Mouse (Mus musculus) MEL (cell line): ENCODE results near the gene Sec16b. TPM values are rescaled to one million over a fixed set of nuclear protein-coding genes. Genes with fewer than 3 reads are reported as not detected.
A peak's percentile ranks its signal among the peaks of the same experiment; 100 is the strongest.

Experiments used
- DNase-seq: peaks from one replicate; pipeline ENCODE4 v3.0.0; 2011; ENCODE audit warnings: low read depth, low spot score
- H3K27ac ChIP-seq: 2 replicates; pipeline ENCODE4 v1.5.1; 2012; ENCODE audit warnings: low read depth, mild to moderate bottlenecking, control low read depth, low read length, moderate library complexity; ENCODE audit not compliant: control insufficient read depth
- H3K27me3 ChIP-seq, 2 experiments: fragments of 150-350 bp in 1 of 2; sonication (generic) in 1 of 2; 2 replicates each; pipeline ENCODE4 v1.6.1; 2012; ENCODE audit warnings: low read length in 2 of 2, mild to moderate bottlenecking in 2 of 2, improper control_type of control experiment in 1 of 2, moderate library complexity in 1 of 2; ENCODE audit not compliant: insufficient read depth in 2 of 2, control insufficient read depth in 1 of 2
- H3K36me3 ChIP-seq, 2 experiments: 2 replicates each; pipeline ENCODE4 v1.6.1; 2012 to 2014; ENCODE audit warnings: low read length in 2 of 2, improper control_type of control experiment in 1 of 2, inconsistent platforms in 1 of 2, mild to moderate bottlenecking in 1 of 2; ENCODE audit not compliant: insufficient read depth in 2 of 2, control insufficient read depth in 1 of 2
- H3K4me1 ChIP-seq, 2 experiments: fragments of 150-350 bp in 1 of 2; sonication (generic) in 1 of 2; 2 replicates each; pipeline ENCODE4 v1.6.1; 2012; ENCODE audit warnings: low read length in 2 of 2, improper control_type of control experiment in 1 of 2, mild to moderate bottlenecking in 1 of 2; ENCODE audit not compliant: insufficient read depth in 2 of 2, control insufficient read depth in 1 of 2
- H3K4me3 ChIP-seq, 2 experiments: fragments of 150-350 bp in 1 of 2; sonication (generic) in 1 of 2; 2 replicates each; pipeline ENCODE4 v1.5.1; 2012; ENCODE audit warnings: low read depth in 2 of 2, low read length in 2 of 2, mild to moderate bottlenecking in 2 of 2, moderate library complexity in 2 of 2, control low read depth in 1 of 2, improper control_type of control experiment in 1 of 2; ENCODE audit not compliant: control insufficient read depth in 1 of 2, insufficient read depth in 1 of 2
- H3K79me2 ChIP-seq: 2 replicates; pipeline ENCODE4 v1.6.1; 2012; ENCODE audit warnings: mild to moderate bottlenecking, low read length, moderate library complexity; ENCODE audit not compliant: control insufficient read depth, poor library complexity, insufficient read depth
- H3K9ac ChIP-seq: 2 replicates; pipeline ENCODE4 v1.6.1; 2012; ENCODE audit warnings: low read depth, mild to moderate bottlenecking, control low read depth, low read length, moderate library complexity; ENCODE audit not compliant: control insufficient read depth, poor library complexity, severe bottlenecking
- H3K9me3 ChIP-seq: fragments of 150-350 bp; sonication (generic); replicated peaks from 2 replicates; pipeline ENCODE4 v1.6.1; 2012; ENCODE audit warnings: mild to moderate bottlenecking, low read length, improper control_type of control experiment, moderate library complexity; ENCODE audit not compliant: insufficient read depth
- BHLHE40 ChIP-seq: IDR thresholded peaks from 2 replicates; pipeline ENCODE4 v1.6.1; 2012; ENCODE audit warnings: low read depth, mild to moderate bottlenecking, inconsistent platforms, low read length, improper control_type of control experiment, borderline replicate concordance
- CHD1 ChIP-seq: IDR thresholded peaks from 2 replicates; pipeline ENCODE4 v1.6.1; 2012; ENCODE audit warnings: low read depth, mild to moderate bottlenecking, inconsistent platforms, low read length, improper control_type of control experiment
- CHD2 ChIP-seq: IDR thresholded peaks from 2 replicates; pipeline ENCODE4 v1.6.1; 2011; ENCODE audit warnings: low read length, improper control_type of control experiment
- CTCF ChIP-seq, 3 experiments: IDR thresholded peaks in 2 of 3; conservative IDR thresholded peaks in 1 of 3; 2 replicates each; pipeline ENCODE4 v1.5.1; 2011 to 2012; ENCODE audit warnings: low read length in 3 of 3, low read depth in 2 of 3, mild to moderate bottlenecking in 2 of 3, improper control_type of control experiment in 1 of 3, inconsistent platforms in 1 of 3, mixed read lengths in 1 of 3, moderate library complexity in 1 of 3; ENCODE audit not compliant: control insufficient read depth in 1 of 3, insufficient read depth in 1 of 3, poor library complexity in 1 of 3, severe bottlenecking in 1 of 3
- E2F4 ChIP-seq: IDR thresholded peaks from 2 replicates; pipeline ENCODE4 v1.6.1; 2011; ENCODE audit warnings: low read depth, low read length, improper control_type of control experiment, borderline replicate concordance
- ELF1 ChIP-seq: IDR thresholded peaks from 2 replicates; pipeline ENCODE4 v1.6.1; 2014; ENCODE audit warnings: low read depth, mild to moderate bottlenecking, inconsistent platforms, low read length, improper control_type of control experiment, moderate library complexity
- EP300 ChIP-seq, 2 experiments: IDR thresholded peaks; 2 replicates each; pipeline ENCODE4 v1.6.1; 2011; ENCODE audit warnings: improper control_type of control experiment in 2 of 2, low read length in 2 of 2, low read depth in 1 of 2, mild to moderate bottlenecking in 1 of 2
- ETS1 ChIP-seq: IDR thresholded peaks from 2 replicates; pipeline ENCODE4 v1.6.1; 2012; ENCODE audit warnings: low read depth, mild to moderate bottlenecking, inconsistent platforms, low read length, improper control_type of control experiment, moderate library complexity
- GABPA ChIP-seq: IDR thresholded peaks from 2 replicates; pipeline ENCODE4 v1.6.1; 2012; ENCODE audit warnings: low read depth, mild to moderate bottlenecking, inconsistent platforms, low read length, improper control_type of control experiment, moderate library complexity
- GATA1 ChIP-seq: IDR thresholded peaks from 2 replicates; pipeline ENCODE4 v1.6.1; 2011; ENCODE audit warnings: low read depth, low read length, improper control_type of control experiment
- HCFC1 ChIP-seq: IDR thresholded peaks from 2 replicates; pipeline ENCODE4 v1.6.1; 2012; ENCODE audit warnings: low read depth, mild to moderate bottlenecking, inconsistent platforms, low read length, improper control_type of control experiment, moderate library complexity
- JUND ChIP-seq: IDR thresholded peaks from 2 replicates; pipeline ENCODE4 v1.6.1; 2011; ENCODE audit warnings: low read depth, mild to moderate bottlenecking, improper control_type of control experiment, low read length
- KAT2A ChIP-seq: conservative IDR thresholded peaks from 2 replicates; pipeline ENCODE4 v1.6.1; 2012; ENCODE audit warnings: low read depth, low read length, improper control_type of control experiment, inconsistent platforms
- MAFK ChIP-seq: IDR thresholded peaks from 2 replicates; pipeline ENCODE4 v1.6.1; 2011; ENCODE audit warnings: low read depth, mild to moderate bottlenecking, low read length, improper control_type of control experiment, borderline replicate concordance
- MAX ChIP-seq: IDR thresholded peaks from 2 replicates; pipeline ENCODE4 v1.6.1; 2011; ENCODE audit warnings: low read length, improper control_type of control experiment
- MAZ ChIP-seq: IDR thresholded peaks from 2 replicates; pipeline ENCODE4 v1.6.1; 2012; ENCODE audit warnings: low read depth, mild to moderate bottlenecking, inconsistent platforms, low read length, improper control_type of control experiment
- MEF2A ChIP-seq: IDR thresholded peaks from 2 replicates; pipeline ENCODE4 v1.6.1; 2014; ENCODE audit warnings: low read depth, mild to moderate bottlenecking, inconsistent platforms, low read length, improper control_type of control experiment; ENCODE audit not compliant: poor library complexity, insufficient replicate concordance, severe bottlenecking; ENCODE audit errors: extremely low read depth
- MXI1 ChIP-seq: IDR thresholded peaks from 2 replicates; pipeline ENCODE4 v1.6.1; 2011; ENCODE audit warnings: mild to moderate bottlenecking, low read depth, low read length, improper control_type of control experiment
- MYB ChIP-seq: IDR thresholded peaks from 2 replicates; pipeline ENCODE4 v1.6.1; 2011; ENCODE audit warnings: mild to moderate bottlenecking, low read depth, low read length, improper control_type of control experiment
- MYC ChIP-seq: IDR thresholded peaks from 2 replicates; pipeline ENCODE4 v1.6.1; 2011; ENCODE audit warnings: low read depth, mild to moderate bottlenecking, low read length, improper control_type of control experiment, moderate library complexity
- NELFE ChIP-seq: IDR thresholded peaks from 2 replicates; pipeline ENCODE4 v1.6.1; 2011; ENCODE audit warnings: low read depth, low read length, improper control_type of control experiment
- NRF1 ChIP-seq: IDR thresholded peaks from 2 replicates; pipeline ENCODE4 v1.6.1; 2014; ENCODE audit warnings: low read depth, mild to moderate bottlenecking, inconsistent platforms, low read length, improper control_type of control experiment, moderate library complexity; ENCODE audit not compliant: poor library complexity, insufficient read depth, severe bottlenecking
- POLR2A ChIP-seq, 2 experiments: IDR thresholded peaks; 2 replicates each; pipeline ENCODE4 v1.6.1; 2011 to 2012; ENCODE audit warnings: low read length in 2 of 2, mild to moderate bottlenecking in 2 of 2, control low read depth in 1 of 2, improper control_type of control experiment in 1 of 2, low read depth in 1 of 2, moderate library complexity in 1 of 2; ENCODE audit not compliant: control insufficient read depth in 1 of 2, insufficient read depth in 1 of 2, poor library complexity in 1 of 2
- POLR2AphosphoS2 ChIP-seq: IDR thresholded peaks from 2 replicates; pipeline ENCODE4 v1.6.1; 2011; ENCODE audit warnings: low read length, improper control_type of control experiment
- POLR2AphosphoS5 ChIP-seq: IDR thresholded peaks from 2 replicates; pipeline ENCODE4 v1.6.1; 2012; ENCODE audit warnings: low read depth, borderline replicate concordance, mild to moderate bottlenecking, inconsistent platforms, low read length, moderate library complexity, mixed read lengths
- RAD21 ChIP-seq: IDR thresholded peaks from 2 replicates; pipeline ENCODE4 v1.6.1; 2011; ENCODE audit warnings: mild to moderate bottlenecking, low read depth, low read length, improper control_type of control experiment
- RCOR1 ChIP-seq: IDR thresholded peaks from 2 replicates; pipeline ENCODE4 v1.6.1; 2012; ENCODE audit warnings: low read depth, mild to moderate bottlenecking, inconsistent platforms, low read length, improper control_type of control experiment
- SIN3A ChIP-seq: IDR thresholded peaks from 2 replicates; pipeline ENCODE4 v1.6.1; 2012; ENCODE audit warnings: low read length, improper control_type of control experiment, inconsistent platforms
- SMC3 ChIP-seq: IDR thresholded peaks from 2 replicates; pipeline ENCODE4 v1.6.1; 2011; ENCODE audit warnings: low read depth, low read length, improper control_type of control experiment
- TAL1 ChIP-seq: IDR thresholded peaks from 2 replicates; pipeline ENCODE4 v1.6.1; 2012; ENCODE audit warnings: mild to moderate bottlenecking, inconsistent platforms, low read length, moderate library complexity, mixed read lengths
- TBP ChIP-seq: IDR thresholded peaks from 2 replicates; pipeline ENCODE4 v1.8.0; 2011; ENCODE audit warnings: low read depth, low read length, improper control_type of control experiment
- TCF12 ChIP-seq: IDR thresholded peaks from 2 replicates; pipeline ENCODE4 v1.6.1; 2014; ENCODE audit warnings: low read depth, mild to moderate bottlenecking, inconsistent platforms, low read length, improper control_type of control experiment, moderate library complexity
- USF1 ChIP-seq: IDR thresholded peaks from 2 replicates; pipeline ENCODE4 v1.6.1; 2014; ENCODE audit warnings: low read depth, mild to moderate bottlenecking, inconsistent platforms, low read length, improper control_type of control experiment, moderate library complexity
- USF2 ChIP-seq, 2 experiments: IDR thresholded peaks; 2 replicates each; pipeline ENCODE4 v1.6.1; 2011 to 2012; ENCODE audit warnings: improper control_type of control experiment in 2 of 2, low read length in 2 of 2, borderline replicate concordance in 1 of 2, inconsistent platforms in 1 of 2, low read depth in 1 of 2, mild to moderate bottlenecking in 1 of 2; ENCODE audit not compliant: insufficient read depth in 1 of 2
- ZC3H11A ChIP-seq: IDR thresholded peaks from 2 replicates; pipeline ENCODE4 v1.6.1; 2012; ENCODE audit warnings: low read depth, mild to moderate bottlenecking, inconsistent platforms, low read length, improper control_type of control experiment
- ZKSCAN1 ChIP-seq: IDR thresholded peaks from 2 replicates; pipeline ENCODE4 v1.6.1; 2012; ENCODE audit warnings: low read depth, mild to moderate bottlenecking, inconsistent platforms, low read length, improper control_type of control experiment, moderate library complexity
- ZMIZ1 ChIP-seq: IDR thresholded peaks from 2 replicates; pipeline ENCODE4 v1.6.1; 2012; ENCODE audit warnings: low read depth, mild to moderate bottlenecking, inconsistent platforms, low read length, improper control_type of control experiment, moderate library complexity
- ZNF384 ChIP-seq: IDR thresholded peaks from 2 replicates; pipeline ENCODE4 v1.6.1; 2012; ENCODE audit warnings: low read depth, mild to moderate bottlenecking, inconsistent platforms, low read length, improper control_type of control experiment
- polyA plus RNA-seq, 2 experiments: library from polyadenylated mRNA; stranded (reverse) in 1 of 2; unstranded in 1 of 2; fragments of >175 nt in 1 of 2; fragments of >200 nt in 1 of 2; gene quantifications; 2 replicates each; pipeline versions ENCODE4 v1.2.1 to v1.2.4; 2012; ENCODE audit warnings: low replicate concordance in 2 of 2, low read depth in 1 of 2; ENCODE audit not compliant: insufficient read length in 2 of 2, insufficient read depth in 1 of 2, missing spikeins in 1 of 2
- total RNA-seq: library from RNA; depleted of rRNA; stranded (reverse); fragments of 300-350 nt; gene quantifications from 2 replicates; pipeline ENCODE4 v1.2.3, GENCODE M21; 2012

The Sec16b gene
- total and polyA plus RNA-seq, 3 experiments, result 0.03 to 0.04 TPM; not detected in 1

DNA sequence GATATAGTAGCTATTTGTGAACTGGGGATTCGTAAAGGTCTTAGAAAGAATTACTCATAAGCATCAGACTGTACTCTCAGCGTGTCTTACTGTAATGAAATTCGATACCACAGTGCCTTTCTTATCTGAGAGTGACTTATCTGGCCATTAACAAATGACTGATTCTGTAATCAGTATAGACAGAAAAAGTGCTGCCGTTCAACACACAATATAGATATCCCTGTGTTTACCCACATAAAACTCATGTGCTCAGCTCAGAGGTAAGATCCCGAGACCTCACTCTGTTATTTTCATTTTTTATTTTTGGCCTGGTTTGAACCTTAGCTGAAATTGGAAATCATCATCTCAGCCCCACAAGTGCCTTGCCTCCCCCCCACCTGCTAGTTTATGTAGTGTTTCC lies 98.0 kb downstream of the Sec16b start:
- H3K27me3 ChIP-seq, result no peaks in the 10 kb centered on the region; a peak in 1 of 4 replicates
- H3K79me2 ChIP-seq, result no peaks in the 10 kb centered on the region
- H3K9me3 ChIP-seq, result no peaks in the 10 kb centered on the region
- peak; percentile 37 for DNase-seq
- H3K36me3 ChIP-seq, result peaks cover 0 to 8% of the 10 kb centered on the region in 2 experiments; a peak in 2 of 4 replicates
- H3K4me1 ChIP-seq, result peaks cover 6 to 8% of the 10 kb centered on the region in 2 experiments; a peak in 3 of 4 replicates
- no peak overlapping the region for H3K9ac ChIP-seq
- no peak overlapping the region for H3K4me3 ChIP-seq
- no peak overlapping the region for H3K27ac ChIP-seq
- TF ChIP-seq KAT2A, result no peak
- peak; percentile 81 to 86 for TF ChIP-seq EP300 (IDR thresholded peaks at IDR 0.05; ENCODE audit: low read depth in 1 of 2, low read length in 2 of 2)
- no peak for TF ChIP-seq JUND
- TF ChIP-seq HCFC1, result no peak
- peak; percentile 88 for TF ChIP-seq TCF12
- TF ChIP-seq MAFK, result no peak
- no peak for TF ChIP-seq RAD21
- no peak for TF ChIP-seq POLR2AphosphoS2
- peak; percentile 82 for TF ChIP-seq ZNF384
- no peak for TF ChIP-seq USF1
- no peak for TF ChIP-seq CHD1
- TF ChIP-seq TBP, result no peak
- TF ChIP-seq MXI1, result 0 out of 2 replicates have a peak, but pooled peaks have one; percentile 33
- TF ChIP-seq NRF1, result no peak
- TF ChIP-seq RCOR1, result peak; percentile 68; the same call in 1 of the 2 replicates
- no peak for TF ChIP-seq MAX
- TF ChIP-seq GABPA, result no peak
- TF ChIP-seq BHLHE40, result peak; percentile 74; the same call in 1 of the 2 replicates
- TF ChIP-seq MEF2A, result 0 out of 2 replicates have a peak, but pooled peaks have one; percentile 40
- peak; percentile 61; the same call in 1 of the 2 replicates for TF ChIP-seq MAZ
- no peak for TF ChIP-seq ZKSCAN1
- TF ChIP-seq USF2 (IDR thresholded peaks at IDR 0.05; ENCODE audit: borderline replicate concordance in 1 of 2, insufficient read depth in 1 of 2, low read depth in 1 of 2, low read length in 2 of 2), result no peak
- TF ChIP-seq CHD2, result no peak
- TF ChIP-seq MYB, result 0 out of 2 replicates have a peak, but pooled peaks have one; percentile 49
- peak; percentile 79 for TF ChIP-seq ETS1
- TF ChIP-seq SMC3, result no peak
- no peak for TF ChIP-seq ELF1
- 0 out of 2 replicates have a peak, but pooled peaks have one; percentile 25 for TF ChIP-seq ZC3H11A
- no peak for TF ChIP-seq CTCF (IDR thresholded peaks at IDR 0.05 in 2 of 3, conservative IDR thresholded peaks at IDR 0.05 in 1 of 3; ENCODE audit: control insufficient read depth in 1 of 3, insufficient read depth in 1 of 3, low read depth in 2 of 3, low read length in 3 of 3, poor library complexity in 1 of 3, severe bottlenecking in 1 of 3)
- peak; percentile 85 for TF ChIP-seq GATA1
- TF ChIP-seq SIN3A, result peak; percentile 68
- 0 out of 2 replicates have a peak, but pooled peaks have one; percentile 16 for TF ChIP-seq MYC
- TF ChIP-seq POLR2A (IDR thresholded peaks at IDR 0.05; ENCODE audit: control insufficient read depth in 1 of 2, insufficient read depth in 1 of 2, low read depth in 1 of 2, low read length in 2 of 2, poor library complexity in 1 of 2), result no peak
- no peak for TF ChIP-seq POLR2AphosphoS5
- no peak for TF ChIP-seq ZMIZ1
- no peak for TF ChIP-seq NELFE
- TF ChIP-seq TAL1, result no peak
- no peak for TF ChIP-seq E2F4
